20 mouse cellular contexts compared by ENCODE assay signal in the genomic region with DNA sequence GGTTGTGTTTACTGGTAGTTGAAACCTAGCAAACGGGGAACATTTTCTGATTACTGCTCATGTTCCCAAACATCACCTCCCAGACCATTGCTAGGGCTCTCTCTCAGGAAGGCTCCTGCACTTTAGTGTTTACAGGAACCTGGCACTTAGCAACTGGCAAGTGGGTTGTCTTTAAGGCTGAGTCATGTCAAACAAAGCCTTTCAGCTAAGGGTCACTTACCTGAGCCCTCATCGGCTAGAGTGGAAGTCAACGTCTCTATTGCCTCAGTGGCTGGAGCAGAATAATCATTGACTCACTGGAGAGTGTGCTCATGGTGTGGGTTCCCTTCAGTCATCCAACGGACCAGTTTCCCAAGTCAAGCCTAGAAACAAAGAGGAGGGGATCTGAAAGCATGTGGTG.
A peak's percentile ranks its signal among the peaks of the same experiment; 100 is the strongest.
DNase-seq lines count a peak whose midpoint lies in the region; ATAC-seq and TF ChIP-seq lines count a peak whose summit lies in the region.
"Had no signal": no experiment of that assay in that cellular context is flagged by ENCODE, and none has a peak within 500 bp of the region (broad histone marks: within the 10 kb centered on the region; RNA-seq: fewer than 3 reads in every experiment).

No protein-coding gene starts in this region.

- H3K9me3 ChIP-seq in heart, embryonic 10.5 days: no peaks in the 10 kb centered on the region
- H3K9me3 ChIP-seq in heart, embryonic 11.5 days (replicated peaks; ENCODE audit: control insufficient read depth, low read length): no peaks in the 10 kb centered on the region
- no peaks in the 10 kb centered on the region for H3K9me3 ChIP-seq in lung, embryonic 15.5 days
- H3K9me3 ChIP-seq: embryonic facial prominence, embryonic 12.5 days; heart, embryonic 15.5 days; kidney, embryonic 15.5 days; limb, embryonic 10.5 days; liver, embryonic 15.5 days had no signal

- intact Hi-C loops in gastrocnemius, postnatal 14 days (cut with DNase I; ENCODE audit: low total_unique reads): no loop called here

- H3K27ac ChIP-seq in heart, embryonic 10.5 days: peak overlapping the region; percentile 42; the same call in 1 of the 2 replicates
- no peak overlapping the region for H3K27ac ChIP-seq in heart, embryonic 11.5 days (ENCODE audit: low read depth, low read length)
- peak overlapping the region; percentile 83; the same call in 1 of the 2 replicates for H3K27ac ChIP-seq in bone marrow, adult 2 months (ENCODE audit: control insufficient read depth, insufficient read depth, low read depth, low read length, poor library complexity)
- peak overlapping the region; percentile 78 for H3K27ac ChIP-seq in lung, embryonic 15.5 days
- H3K27ac ChIP-seq in macrophage: peak overlapping the region; percentile 100
- H3K27ac ChIP-seq: embryonic facial prominence, embryonic 12.5 days; heart, embryonic 15.5 days; hindbrain, postnatal 0 days; kidney, embryonic 15.5 days; limb, embryonic 10.5 days had no signal

- no peaks in the 10 kb centered on the region for H3K36me3 ChIP-seq in heart, embryonic 10.5 days
- H3K36me3 ChIP-seq in heart, embryonic 11.5 days (ENCODE audit: control insufficient read depth, insufficient read depth, low read length): no peaks in the 10 kb centered on the region
- H3K36me3 ChIP-seq in lung, embryonic 15.5 days: no peaks in the 10 kb centered on the region
- no peaks in the 10 kb centered on the region for H3K36me3 ChIP-seq in macrophage (ENCODE audit: inconsistent target)
- H3K36me3 ChIP-seq: embryonic facial prominence, embryonic 12.5 days; heart, embryonic 15.5 days; kidney, embryonic 15.5 days; limb, embryonic 10.5 days; liver, embryonic 15.5 days had no signal

- no peaks in the 10 kb centered on the region for H3K27me3 ChIP-seq in heart, embryonic 10.5 days (ENCODE audit: insufficient read depth, poor library complexity, severe bottlenecking)
- no peaks in the 10 kb centered on the region for H3K27me3 ChIP-seq in heart, embryonic 11.5 days (ENCODE audit: control insufficient read depth, insufficient read depth, low read length)
- H3K27me3 ChIP-seq in lung, embryonic 15.5 days: no peaks in the 10 kb centered on the region
- H3K27me3 ChIP-seq: embryonic facial prominence, embryonic 12.5 days; heart, embryonic 15.5 days; kidney, embryonic 15.5 days; liver, embryonic 15.5 days had no signal

- 78% methylated on average over 4 of the region's 4 CpGs for WGBS in heart, embryonic 10.5 days
- 71% methylated on average over 4 of the region's 4 CpGs for WGBS in heart, embryonic 11.5 days (ENCODE audit: insufficient replicate concordance)
- 70% methylated on average over 4 of the region's 4 CpGs for WGBS in bone marrow, adult 2 months
- WGBS in lung, embryonic 15.5 days: 53% methylated on average over 4 of the region's 4 CpGs
- WGBS in macrophage (ENCODE audit: missing documents): 62% methylated on average over 4 of the region's 4 CpGs

- peaks cover 45% of the 10 kb centered on the region for H3K4me1 ChIP-seq in heart, embryonic 10.5 days
- peaks cover 23% of the 10 kb centered on the region for H3K4me1 ChIP-seq in heart, embryonic 11.5 days (ENCODE audit: control insufficient read depth, insufficient read depth, low read length)
- peaks cover 35% of the 10 kb centered on the region for H3K4me1 ChIP-seq in bone marrow, adult 2 months (ENCODE audit: control insufficient read depth, insufficient read depth, low read length)
- H3K4me1 ChIP-seq in lung, embryonic 15.5 days: peaks cover 40% of the 10 kb centered on the region

- H3K4me2 ChIP-seq in heart, embryonic 11.5 days: no peak overlapping the region
- H3K4me2 ChIP-seq in lung, embryonic 15.5 days: no peak overlapping the region
- H3K4me2 ChIP-seq: embryonic facial prominence, embryonic 12.5 days; heart, embryonic 15.5 days; kidney, embryonic 15.5 days; liver, embryonic 15.5 days; midbrain, embryonic 11.5 days had no signal

- no peak for TF ChIP-seq CTCF in bone marrow, adult 2 months (IDR thresholded peaks at IDR 0.05; ENCODE audit: control insufficient read depth, insufficient read depth, low read length)

- DNase-seq in heart, embryonic 10.5 days (ENCODE audit: low spot score): no peak
- no peak for DNase-seq in gastrocnemius, postnatal 14 days
- no peak for DNase-seq in retina, embryonic 14.5 days (ENCODE audit: low spot score)
- no peak for DNase-seq in testis, postnatal 10 days (ENCODE audit: low spot score)
- DNase-seq: adrenal gland, adult 8-10 months; cerebellum, adult 2 months; right cerebral cortex, postnatal 4 days; thymus, postnatal 14 days had no signal

- H3K4me3 ChIP-seq in heart, embryonic 10.5 days: no peak overlapping the region
- H3K4me3 ChIP-seq in heart, embryonic 11.5 days (ENCODE audit: low read depth, low read length): no peak overlapping the region
- no peak overlapping the region for H3K4me3 ChIP-seq in bone marrow, adult 2 months (replicated peaks; ENCODE audit: control insufficient read depth, low read depth, low read length)
- H3K4me3 ChIP-seq in lung, embryonic 15.5 days: no peak overlapping the region
- H3K4me3 ChIP-seq in macrophage (ENCODE audit: inconsistent target): no peak overlapping the region
- H3K4me3 ChIP-seq: embryonic facial prominence, embryonic 12.5 days; heart, embryonic 15.5 days; kidney, embryonic 15.5 days; limb, embryonic 10.5 days; liver, embryonic 15.5 days had no signal

- H3K9ac ChIP-seq in heart, embryonic 11.5 days (ENCODE audit: low read depth, low read length): no peak overlapping the region
- no peak overlapping the region for H3K9ac ChIP-seq in lung, embryonic 15.5 days
- H3K9ac ChIP-seq: embryonic facial prominence, embryonic 12.5 days; heart, embryonic 15.5 days; kidney, embryonic 15.5 days; liver, embryonic 15.5 days had no signal

- ATAC-seq in heart, embryonic 11.5 days (replicated peaks; ENCODE audit: insufficient number of reproducible peaks, low FRiP score, low TSS enrichment): no peak
- ATAC-seq in lung, embryonic 15.5 days (ENCODE audit: borderline replicate concordance, extremely low read depth, low FRiP score, low TSS enrichment): peak; percentile 33
- ATAC-seq: forebrain, embryonic 16.5 days; hindbrain, postnatal 0 days had no signal

- TF ChIP-seq POLR2A in bone marrow, adult 2 months (IDR thresholded peaks at IDR 0.05; ENCODE audit: borderline replicate concordance, control insufficient read depth, low read depth, low read length): no peak

- H3K79me2 ChIP-seq in macrophage (ENCODE audit: inconsistent target): no peaks in the 10 kb centered on the region
